8 mouse cellular contexts compared by ENCODE assay signal in the genomic region with DNA sequence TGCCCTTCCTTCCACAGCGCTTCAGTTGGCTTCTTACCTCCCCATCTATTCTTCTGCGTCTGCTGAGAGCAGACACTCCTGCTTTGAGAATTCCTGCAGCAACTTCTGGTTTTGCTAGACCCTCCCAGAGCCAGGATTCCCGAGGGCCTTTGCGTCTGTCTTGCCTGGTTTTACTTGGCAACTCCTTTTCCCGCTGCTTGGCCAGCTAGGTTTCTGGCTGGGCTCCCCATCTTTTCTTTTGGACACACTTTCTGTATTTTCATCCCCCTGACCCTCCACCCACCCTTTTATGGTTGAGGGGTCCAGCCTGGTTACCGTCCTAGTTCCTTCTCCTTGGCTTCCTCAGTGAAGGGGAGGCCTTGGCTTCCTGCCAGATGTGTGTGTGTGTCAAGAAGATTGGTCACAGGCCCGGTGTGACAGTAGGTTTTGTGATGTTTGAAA. TPM values are rescaled to one million over a fixed set of nuclear protein-coding genes. Genes with fewer than 3 reads are reported as not detected.
DNase-seq lines count a peak whose midpoint lies in the region; TF ChIP-seq lines count a peak whose summit lies in the region.

No protein-coding gene starts in this region.

- DNase-seq in adrenal gland, postnatal 25 days: peak; percentile 8
- DNase-seq in adrenal gland, adult 18-20 months (ENCODE audit: low spot score in 2 of 2): no peak
- peak in 1 of 2 experiments; percentile 3 for DNase-seq in layer of hippocampus, adult 2 months (ENCODE audit: low spot score in 2 of 2)
- DNase-seq in layer of hippocampus, adult 11-12 months (ENCODE audit: low spot score): no peak
- peak; percentile 48 to 53 for DNase-seq in heart, adult 2 months
- peak; percentile 5 for DNase-seq in ovary, postnatal 36 days (ENCODE audit: low spot score)
- no peak for DNase-seq in thymus, postnatal 25 days

- H3K9ac ChIP-seq in heart, adult 2 months (ENCODE audit: low read depth, low read length): no peak overlapping the region

- 0 out of 2 replicates have a peak overlapping the region, but pooled peaks have one; percentile 23 for H3K27ac ChIP-seq in layer of hippocampus, adult 2 months
- H3K27ac ChIP-seq in bone marrow, adult 2 months (ENCODE audit: control insufficient read depth, insufficient read depth, low read depth, low read length, poor library complexity): 0 out of 2 replicates have a peak overlapping the region, but pooled peaks have one; percentile 24
- peak overlapping the region; percentile 40 for H3K27ac ChIP-seq in heart, adult 2 months

- no peaks in the 10 kb centered on the region for H3K79me2 ChIP-seq in heart, adult 2 months (replicated peaks; ENCODE audit: control insufficient read depth, insufficient read depth, low read length)

- peaks cover 2% of the 10 kb centered on the region; the same call in 1 of the 2 replicates for H3K36me3 ChIP-seq in heart, adult 2 months (ENCODE audit: control insufficient read depth, insufficient read depth, low read length)

- H3K27me3 ChIP-seq in heart, adult 2 months (ENCODE audit: control insufficient read depth, insufficient read depth, low read length): no peaks in the 10 kb centered on the region

- no peak for TF ChIP-seq EP300 in heart, adult 2 months (IDR thresholded peaks at IDR 0.05; ENCODE audit: insufficient read depth, low read depth, low read length)

- WGBS in bone marrow, adult 2 months: 52% methylated on average over 7 of the region's 7 CpGs
- 32% methylated on average over 7 of the region's 7 CpGs for WGBS in heart, adult 2 months

- no peak overlapping the region for H3K4me3 ChIP-seq in layer of hippocampus, adult 2 months
- H3K4me3 ChIP-seq in bone marrow, adult 2 months (replicated peaks; ENCODE audit: control insufficient read depth, low read depth, low read length): no peak overlapping the region
- no peak overlapping the region for H3K4me3 ChIP-seq in heart, adult 2 months

- intact Hi-C loops in heart, adult 2 months (cut with DNase I): loop anchor here (2.0 kb wide), 1 partner anchor 14 kb away; no protein-coding TSS in a partner anchor

- no peak for TF ChIP-seq POLR2A in bone marrow, adult 2 months (IDR thresholded peaks at IDR 0.05; ENCODE audit: borderline replicate concordance, control insufficient read depth, low read depth, low read length)
- TF ChIP-seq POLR2A in heart, adult 2 months (IDR thresholded peaks at IDR 0.05; ENCODE audit: insufficient read depth, low read depth, low read length): no peak

- H3K4me1 ChIP-seq in bone marrow, adult 2 months (ENCODE audit: control insufficient read depth, insufficient read depth, low read length): peaks cover 8% of the 10 kb centered on the region
- H3K4me1 ChIP-seq in heart, adult 2 months (ENCODE audit: control insufficient read depth, insufficient read depth, low read length): peaks cover 9% of the 10 kb centered on the region

- no peak for TF ChIP-seq CTCF in layer of hippocampus, adult 2 months (conservative IDR thresholded peaks at IDR 0.05)
- TF ChIP-seq CTCF in bone marrow, adult 2 months (IDR thresholded peaks at IDR 0.05; ENCODE audit: control insufficient read depth, insufficient read depth, low read length): no peak
- TF ChIP-seq CTCF in heart, adult 2 months (IDR thresholded peaks at IDR 0.05): no peak

RNA-seq across cellular contexts. Expression of a gene that starts 26.0 kb away (rescaled TPM):
- total RNA-seq in adrenal gland, postnatal 25 days (2021): 2.8 and 4.4 TPM in 2 replicates
- total RNA-seq in adrenal gland, adult 18-20 months (2021): 1 to 10 TPM; 4.0 to 6.1 TPM
- total RNA-seq in layer of hippocampus, adult 2 months (2021): 10 to 100 TPM; 12.3 to 18.7 TPM
- polyA plus RNA-seq in bone marrow, adult 2 months (2011; ENCODE audit: insufficient read depth, insufficient read length, low replicate concordance, missing spikeins): 8.9 and 12.7 TPM in 2 replicates
- 1 to 10 TPM; 4.4 to 5.0 TPM for total RNA-seq in heart, adult 2 months (2021)
- 1.7 and 3.5 TPM in 2 replicates for polyA plus RNA-seq in heart, adult 2 months (2012; rRNA removed)

Comparison
In these comparisons a context has a peak if more than half of its experiments do, and no peak if none do; other contexts are left out.
1. DNase-seq: peak in adrenal gland, postnatal 25 days (single experiment), heart, adult 2 months (2 of 2) and ovary, postnatal 36 days (single experiment); none in adrenal gland, adult 18-20 months (0 of 2), layer of hippocampus, adult 11-12 months (single experiment) and thymus, postnatal 25 days (single experiment).
2. Peak in every context shown above with its lines, with median percentiles within 50 percentile points of each other: H3K27ac ChIP-seq.